Mouse (Mus musculus): ENCODE results near the gene Cdon.

DNA sequence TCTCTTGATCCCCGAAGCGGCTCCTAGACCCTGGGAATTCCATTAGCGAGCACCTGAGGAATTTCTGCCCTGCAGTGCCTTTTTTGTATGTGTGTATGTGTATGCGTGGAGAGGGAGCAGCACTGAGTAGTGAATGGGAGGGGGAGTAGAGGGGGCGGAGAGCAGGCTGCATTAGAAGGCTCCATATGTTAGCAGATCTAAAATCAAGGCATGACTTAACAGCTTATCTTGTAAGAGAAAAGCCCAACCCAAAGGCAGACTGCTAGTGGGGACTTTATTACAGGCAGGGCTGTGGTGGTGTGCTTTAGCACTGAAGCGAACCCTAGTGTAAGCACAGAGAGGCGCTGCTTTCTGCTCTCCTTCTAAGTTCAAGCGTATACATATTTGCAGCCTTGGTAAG, 3.7 kb downstream of the Cdon start:
- TF ChIP-seq CTCF (IDR thresholded peaks at IDR 0.05; ENCODE audit: low read depth) (no peak), EP300 (IDR thresholded peaks at IDR 0.05; ENCODE audit: low read depth) (no peak)
